Mouse (Mus musculus) embryonic fibroblast, embryonic 13.5 days (primary cell): Measurements from ENCODE around the gene Kcnk10.

ENCODE experiments used
- CTCF ChIP-seq: IDR thresholded peaks from 2 replicates; pipeline ENCODE4 v1.5.1; 2011; ENCODE audit warnings: mild to moderate bottlenecking, control low read depth, low read length, moderate library complexity, borderline replicate concordance; ENCODE audit not compliant: insufficient read depth
- POLR2A ChIP-seq: IDR thresholded peaks from 2 replicates; pipeline ENCODE4 v1.6.1; 2011; ENCODE audit warnings: low read depth, mild to moderate bottlenecking, control low read depth, low read length, moderate library complexity

DNA sequence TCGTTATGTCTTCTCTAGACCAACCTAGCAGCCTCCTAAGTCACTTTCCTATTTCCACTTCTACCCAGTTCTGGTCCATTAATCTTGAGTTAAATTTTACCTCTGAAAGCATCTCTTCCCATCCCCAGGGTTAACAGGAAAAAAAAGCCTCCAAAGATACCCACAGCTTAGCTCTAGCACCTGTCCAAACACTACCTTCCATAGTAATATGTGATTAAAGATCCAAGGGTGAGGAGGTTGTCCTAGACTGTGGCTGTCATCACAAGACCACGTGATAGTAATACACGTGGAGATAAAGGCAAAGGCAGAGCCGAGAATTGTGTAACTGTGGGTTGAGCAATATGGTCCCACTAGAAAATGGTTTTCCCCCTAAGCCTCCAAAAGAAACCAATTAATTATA, 56.8 kb downstream of the Kcnk10 start:
- no peak for TF ChIP-seq CTCF
- no peak for TF ChIP-seq POLR2A
